Comparison of ENCODE assay signal across 17 mouse cellular contexts in the genomic region with DNA sequence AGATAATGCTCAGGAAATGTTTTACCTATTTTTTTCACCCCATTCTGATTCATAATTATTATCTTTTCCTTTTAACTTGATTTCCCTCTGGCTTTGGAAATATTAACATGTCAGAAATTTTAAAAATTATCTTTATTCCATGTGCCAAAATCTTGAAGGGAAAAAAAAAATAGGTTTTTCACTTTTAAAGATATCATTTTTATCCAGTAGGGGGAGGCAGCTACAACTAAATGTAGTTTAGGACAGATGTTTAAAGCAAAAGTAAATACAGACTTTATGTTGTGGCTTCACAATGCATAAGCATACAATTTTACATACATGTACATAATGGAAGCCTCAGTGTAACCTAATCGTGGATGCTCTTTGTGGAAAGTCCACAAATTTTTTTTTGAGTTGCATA.
DNase-seq lines count a peak whose midpoint lies in the region; ATAC-seq and TF ChIP-seq lines count a peak whose summit lies in the region.
"Had no signal": no experiment of that assay in that cellular context is flagged by ENCODE, and none has a peak within 500 bp of the region (broad histone marks: within the 10 kb centered on the region; RNA-seq: fewer than 3 reads in every experiment).

No protein-coding gene starts in this region.

- no peak overlapping the region for H3K4me2 ChIP-seq in hindbrain, postnatal 0 days (ENCODE audit: low read depth, low read length)
- H3K4me2 ChIP-seq in lung, postnatal 0 days (replicated peaks; ENCODE audit: low read depth, low read length), result no peak overlapping the region
- H3K4me2 ChIP-seq: embryonic facial prominence, embryonic 13.5 days; heart, embryonic 11.5 days; kidney, embryonic 15.5 days had no signal

- H3K36me3 ChIP-seq in hindbrain, postnatal 0 days (ENCODE audit: insufficient read depth, low read length), result no peaks in the 10 kb centered on the region
- H3K36me3 ChIP-seq in hindbrain, embryonic 10.5 days, result no peaks in the 10 kb centered on the region
- H3K36me3 ChIP-seq in lung, postnatal 0 days (ENCODE audit: insufficient read depth, low read length), result no peaks in the 10 kb centered on the region
- H3K36me3 ChIP-seq: embryonic facial prominence, embryonic 13.5 days; kidney, embryonic 15.5 days had no signal

- H3K27ac ChIP-seq in hindbrain, postnatal 0 days, result no peak overlapping the region
- H3K27ac ChIP-seq in hindbrain, embryonic 10.5 days, result no peak overlapping the region
- H3K27ac ChIP-seq in lung, postnatal 0 days (ENCODE audit: low read length), result no peak overlapping the region
- H3K27ac ChIP-seq: embryonic facial prominence, embryonic 13.5 days; kidney, embryonic 15.5 days; liver, embryonic 14.5 days had no signal

- no peak overlapping the region for H3K9ac ChIP-seq in hindbrain, postnatal 0 days (replicated peaks; ENCODE audit: low read length)
- H3K9ac ChIP-seq in lung, postnatal 0 days (replicated peaks; ENCODE audit: low read depth), result no peak overlapping the region
- H3K9ac ChIP-seq: embryonic facial prominence, embryonic 13.5 days; kidney, embryonic 15.5 days; liver, embryonic 14.5 days had no signal

- H3K27me3 ChIP-seq in hindbrain, postnatal 0 days (ENCODE audit: insufficient read depth, low read length), result no peaks in the 10 kb centered on the region
- H3K27me3 ChIP-seq in hindbrain, embryonic 10.5 days (ENCODE audit: insufficient read depth, poor library complexity, severe bottlenecking), result no peaks in the 10 kb centered on the region
- H3K27me3 ChIP-seq in lung, postnatal 0 days (replicated peaks; ENCODE audit: insufficient read depth, low read length), result no peaks in the 10 kb centered on the region
- H3K27me3 ChIP-seq: embryonic facial prominence, embryonic 13.5 days; kidney, embryonic 15.5 days had no signal

- peak; percentile 39 for DNase-seq in embryo, embryonic 11 days
- DNase-seq in embryo, embryonic 9.5 days (ENCODE audit: extremely low spot score), result no peak
- DNase-seq in hindbrain, postnatal 0 days (ENCODE audit: low spot score), result peak; percentile 58
- DNase-seq in hindbrain, embryonic 10.5 days (ENCODE audit: low spot score), result no peak
- peak; percentile 16 for DNase-seq in lung, postnatal 0 days (ENCODE audit: low spot score)
- DNase-seq in lung, adult 2 months, result no peak
- DNase-seq in adipocyte (ENCODE audit: low spot score), result peak; percentile 15
- DNase-seq in retina, postnatal 1 day, result no peak
- DNase-seq: adrenal gland, adult 8-10 months; cerebellum, postnatal 10 days; gastrocnemius, postnatal 36 days; heart, postnatal 36 days; right cerebral cortex, adult 18-20 months had no signal

- 73% methylated on average over 1 of the region's 1 CpGs for WGBS in hindbrain, postnatal 0 days
- 75% methylated on average over 1 of the region's 1 CpGs for WGBS in hindbrain, embryonic 10.5 days
- 39% methylated on average over 1 of the region's 1 CpGs for WGBS in lung, postnatal 0 days
- WGBS in lung, adult 2 months, result 66% methylated on average over 1 of the region's 1 CpGs

- no peak for TF ChIP-seq EP300 in lung, postnatal 0 days (IDR thresholded peaks at IDR 0.05)

- no peaks in the 10 kb centered on the region for H3K4me1 ChIP-seq in hindbrain, postnatal 0 days (ENCODE audit: insufficient read depth, low read length)
- peaks cover 8% of the 10 kb centered on the region; the same call in 1 of the 2 replicates for H3K4me1 ChIP-seq in hindbrain, embryonic 10.5 days (replicated peaks)
- H3K4me1 ChIP-seq in lung, postnatal 0 days (ENCODE audit: insufficient read depth, low read depth, low read length), result no peaks in the 10 kb centered on the region
- H3K4me1 ChIP-seq in lung, adult 2 months (ENCODE audit: control insufficient read depth, insufficient read depth, low read length), result no peaks in the 10 kb centered on the region
- H3K4me1 ChIP-seq: embryonic facial prominence, embryonic 13.5 days; kidney, embryonic 15.5 days had no signal

- no peak for TF ChIP-seq POLR2A in lung, adult 2 months (IDR thresholded peaks at IDR 0.05; ENCODE audit: borderline replicate concordance, extremely low read depth, low read depth, low read length)

- peak; percentile 66 for TF ChIP-seq CTCF in hindbrain, postnatal 0 days (IDR thresholded peaks at IDR 0.05; ENCODE audit: low read depth)
- TF ChIP-seq CTCF in lung, postnatal 0 days (IDR thresholded peaks at IDR 0.05), result peak; percentile 49
- no peak for TF ChIP-seq CTCF in lung, adult 2 months (IDR thresholded peaks at IDR 0.05; ENCODE audit: insufficient read depth, low read length)

- no peak overlapping the region for H3K4me3 ChIP-seq in hindbrain, postnatal 0 days (ENCODE audit: low read length)
- H3K4me3 ChIP-seq in hindbrain, embryonic 10.5 days, result no peak overlapping the region
- H3K4me3 ChIP-seq in lung, postnatal 0 days (ENCODE audit: low read depth, low read length), result no peak overlapping the region
- no peak overlapping the region for H3K4me3 ChIP-seq in lung, adult 2 months (replicated peaks; ENCODE audit: extremely low read depth, low read depth, low read length)
- H3K4me3 ChIP-seq: embryonic facial prominence, embryonic 13.5 days; kidney, embryonic 15.5 days had no signal

- H3K9me3 ChIP-seq in hindbrain, postnatal 0 days (ENCODE audit: low read length), result no peaks in the 10 kb centered on the region
- no peaks in the 10 kb centered on the region for H3K9me3 ChIP-seq in hindbrain, embryonic 10.5 days
- no peaks in the 10 kb centered on the region for H3K9me3 ChIP-seq in lung, postnatal 0 days (ENCODE audit: low read length)
- H3K9me3 ChIP-seq: embryonic facial prominence, embryonic 13.5 days; kidney, embryonic 15.5 days had no signal

- no peak for ATAC-seq in hindbrain, postnatal 0 days
- ATAC-seq in lung, postnatal 0 days, result no peak

Comparison
In these comparisons a context has a peak if more than half of its experiments do, and no peak if none do; other contexts are left out.
1. DNase-seq: peak in embryo, embryonic 11 days (single experiment), hindbrain, postnatal 0 days (single experiment), lung, postnatal 0 days (single experiment) and adipocyte (single experiment); none in embryo, embryonic 9.5 days (single experiment), hindbrain, embryonic 10.5 days (single experiment), lung, adult 2 months (single experiment) and retina, postnatal 1 day (single experiment).